In the genomic region with DNA sequence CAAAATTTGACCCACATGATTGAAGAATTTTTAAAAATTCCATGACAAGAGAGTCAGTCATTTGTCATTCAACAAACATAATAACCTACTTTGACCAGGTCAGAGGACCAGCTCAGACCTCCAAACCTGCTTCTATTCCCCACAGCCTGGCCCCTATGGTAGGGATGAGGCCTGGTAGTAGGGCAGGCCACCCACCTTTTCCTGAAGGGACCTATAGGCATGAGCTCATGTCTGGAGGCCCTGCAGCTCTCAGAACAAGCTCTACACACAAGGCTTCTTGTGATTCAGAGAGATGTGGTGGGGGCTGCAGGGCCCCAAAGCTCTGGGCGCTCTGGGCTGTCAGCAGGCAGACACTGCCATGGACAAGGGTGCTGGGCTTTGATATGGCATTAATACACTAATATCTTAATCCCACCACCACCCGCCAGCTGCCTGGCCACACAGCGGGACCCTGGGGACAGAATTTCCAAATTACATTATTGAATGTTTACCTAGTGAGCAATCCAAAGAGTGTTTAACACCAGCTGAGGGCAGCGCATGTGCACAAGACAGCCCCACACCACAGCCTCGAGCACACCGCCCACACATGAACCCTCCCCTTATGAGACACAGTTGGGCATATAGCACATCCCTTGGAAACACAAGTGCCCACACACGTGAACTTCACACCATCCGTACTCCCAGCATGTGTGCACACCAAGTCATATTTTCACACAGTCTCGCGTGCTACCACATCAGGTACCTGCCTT, we compare ENCODE assay signal across 29 mouse cellular contexts.
DNase-seq lines count a peak whose midpoint lies in the region; ATAC-seq and TF ChIP-seq lines count a peak whose summit lies in the region.
"Had no signal": no experiment of that assay in that cellular context is flagged by ENCODE, and none has a peak within 500 bp of the region (broad histone marks: within the 10 kb centered on the region; RNA-seq: fewer than 3 reads in every experiment).

No protein-coding gene starts in this region.

- WGBS in forebrain, embryonic 10.5 days = 89% methylated on average over 10 of the region's 10 CpGs
- 87% methylated on average over 10 of the region's 10 CpGs for WGBS in forebrain, embryonic 12.5 days
- WGBS in liver, postnatal 0 days (ENCODE audit: insufficient replicate concordance) = 81% methylated on average over 10 of the region's 10 CpGs

- no peaks in the 10 kb centered on the region for H3K36me3 ChIP-seq in forebrain, embryonic 10.5 days (replicated peaks)
- H3K36me3 ChIP-seq in forebrain, embryonic 12.5 days (replicated peaks) = no peaks in the 10 kb centered on the region
- H3K36me3 ChIP-seq in liver, postnatal 0 days (replicated peaks; ENCODE audit: insufficient read depth, low read length) = no peaks in the 10 kb centered on the region
- H3K36me3 ChIP-seq: forebrain, embryonic 15.5 days; hindbrain, embryonic 10.5 days; hindbrain, embryonic 15.5 days; stomach, embryonic 15.5 days had no signal

- no peaks in the 10 kb centered on the region for H3K9me3 ChIP-seq in forebrain, embryonic 10.5 days
- H3K9me3 ChIP-seq in forebrain, embryonic 12.5 days = no peaks in the 10 kb centered on the region
- H3K9me3 ChIP-seq in liver, postnatal 0 days (ENCODE audit: low read length) = no peaks in the 10 kb centered on the region
- H3K9me3 ChIP-seq: forebrain, embryonic 15.5 days; hindbrain, embryonic 10.5 days; hindbrain, embryonic 15.5 days; megakaryocyte, embryonic 14.5 days; stomach, embryonic 15.5 days had no signal

- no peak overlapping the region for H3K27ac ChIP-seq in forebrain, embryonic 10.5 days
- H3K27ac ChIP-seq in forebrain, embryonic 12.5 days = no peak overlapping the region
- H3K27ac ChIP-seq in liver, postnatal 0 days (ENCODE audit: low read depth) = no peak overlapping the region
- H3K27ac ChIP-seq: forebrain, embryonic 15.5 days; gastrocnemius, adult 2 months; hindbrain, embryonic 10.5 days; hindbrain, embryonic 15.5 days; stomach, embryonic 15.5 days had no signal

- no peak for ATAC-seq in forebrain, embryonic 12.5 days (ENCODE audit: low FRiP score)
- no peak for ATAC-seq in liver, postnatal 0 days
- ATAC-seq: activated CD4-positive, CD25-positive, alpha-beta regulatory T cell, adult 4 months; forebrain, embryonic 15.5 days; inflammation-experienced regulatory T-cells, adult 6 months had no signal

- no peak for TF ChIP-seq EP300 in liver, postnatal 0 days (IDR thresholded peaks at IDR 0.05; ENCODE audit: low read depth)

- H3K4me2 ChIP-seq in forebrain, embryonic 12.5 days = no peak overlapping the region
- no peak overlapping the region for H3K4me2 ChIP-seq in liver, postnatal 0 days (ENCODE audit: low read depth, low read length)
- H3K4me2 ChIP-seq: forebrain, embryonic 15.5 days; hindbrain, embryonic 15.5 days; stomach, embryonic 15.5 days had no signal

- no peak overlapping the region for H3K9ac ChIP-seq in forebrain, embryonic 12.5 days
- H3K9ac ChIP-seq in liver, postnatal 0 days (replicated peaks) = no peak overlapping the region
- H3K9ac ChIP-seq: forebrain, embryonic 15.5 days; hindbrain, embryonic 15.5 days; stomach, embryonic 15.5 days had no signal

- TF ChIP-seq CTCF in liver, postnatal 0 days (IDR thresholded peaks at IDR 0.05; ENCODE audit: low read depth) = no peak

- intact Hi-C loops in left cerebral cortex, postnatal 14 days (cut with DNase I) = no loop called here

- peaks cover 62% of the 10 kb centered on the region for H3K27me3 ChIP-seq in forebrain, embryonic 10.5 days (ENCODE audit: poor library complexity, severe bottlenecking)
- peaks cover 75% of the 10 kb centered on the region for H3K27me3 ChIP-seq in forebrain, embryonic 12.5 days
- H3K27me3 ChIP-seq in liver, postnatal 0 days (ENCODE audit: insufficient read depth, low read length) = no peaks in the 10 kb centered on the region
- H3K27me3 ChIP-seq: forebrain, embryonic 15.5 days; stomach, embryonic 15.5 days had no signal

- H3K4me1 ChIP-seq in forebrain, embryonic 10.5 days = peaks cover 8% of the 10 kb centered on the region; the same call in 1 of the 2 replicates
- peaks cover 6% of the 10 kb centered on the region; the same call in 1 of the 2 replicates for H3K4me1 ChIP-seq in forebrain, embryonic 12.5 days
- no peaks in the 10 kb centered on the region for H3K4me1 ChIP-seq in liver, postnatal 0 days (ENCODE audit: insufficient read depth)
- H3K4me1 ChIP-seq: forebrain, embryonic 15.5 days; hindbrain, embryonic 15.5 days; megakaryocyte, embryonic 14.5 days; stomach, embryonic 15.5 days had no signal

- DNase-seq in forebrain, embryonic 10.5 days (ENCODE audit: extremely low spot score, low spot score) = peak; percentile 10
- DNase-seq in liver, postnatal 0 days = peak; percentile 11
- DNase-seq in liver = no peak
- peak; percentile 22 for DNase-seq in testis, postnatal 10 days (ENCODE audit: low spot score)
- no peak for DNase-seq in testis, postnatal 14 days (ENCODE audit: low spot score)
- DNase-seq in left cerebral cortex, postnatal 14 days (ENCODE audit: low spot score in 2 of 2) = no peak
- no peak for DNase-seq in cerebellum, postnatal 4 days (ENCODE audit: low spot score in 2 of 2)
- DNase-seq: adrenal gland, adult 2 months; adrenal gland, postnatal 36 days; cerebellum, adult 2 months; cerebellum, postnatal 14 days; gastrocnemius, adult 2 months; heart, postnatal 14 days; kidney, adult 8-10 months; kidney, postnatal 10 days; layer of hippocampus, postnatal 36 days; lung, postnatal 36 days; retina, postnatal 1 day; right cerebral cortex, postnatal 25 days; thymus, adult 2 months; thymus, postnatal 36 days had no signal

- H3K4me3 ChIP-seq in forebrain, embryonic 10.5 days = no peak overlapping the region
- no peak overlapping the region for H3K4me3 ChIP-seq in forebrain, embryonic 12.5 days (replicated peaks)
- H3K4me3 ChIP-seq in liver, postnatal 0 days (ENCODE audit: low read depth, low read length) = no peak overlapping the region
- H3K4me3 ChIP-seq: forebrain, embryonic 15.5 days; gastrocnemius, adult 2 months; hindbrain, embryonic 10.5 days; hindbrain, embryonic 15.5 days; megakaryocyte, embryonic 14.5 days; stomach, embryonic 15.5 days had no signal

Comparison
In these comparisons a context has a peak if more than half of its experiments do, and no peak if none do; other contexts are left out.
1. DNase-seq: peak in forebrain, embryonic 10.5 days (single experiment), liver, postnatal 0 days (single experiment) and testis, postnatal 10 days (single experiment); none in liver (single experiment), testis, postnatal 14 days (single experiment), left cerebral cortex, postnatal 14 days (0 of 2) and cerebellum, postnatal 4 days (0 of 2).